Mouse (Mus musculus) left cerebral cortex, adult 18-20 months (tissue): Measurements from ENCODE around the gene Npepps. TPM values are rescaled to one million over a fixed set of nuclear protein-coding genes. Genes with fewer than 3 reads are reported as not detected.
A peak's percentile ranks its signal among the peaks of the same experiment; 100 is the strongest.
"Not testable (repeated sequence)": the region's sequence is repeated elsewhere in the genome, so short reads cannot be mapped to it uniquely, and the experiment has no call there.

ENCODE experiments used
- DNase-seq, 2 experiments: peaks; one replicate each; pipeline ENCODE4 v3.0.0; 2021 to 2022; ENCODE audit warnings: low spot score in 2 of 2, mixed read lengths in 1 of 2
- total RNA-seq, 2 experiments: library from RNA; stranded (reverse); gene quantifications; 2 replicates each; pipeline ENCODE4 v1.2.3; 2021

Npepps gene
- total RNA-seq, 2 experiments from 2014 or later, result 136 to 140 TPM

GRCm38 (mm10) chr11:97246510-97247159 is 33.8 kb downstream of the Npepps start:
- no peak for DNase-seq

- peak in 1 of 2 experiments; percentile 27 for DNase-seq
Observed at GRCm38 (mm10) chr11:97241321-97241720, 39.1 kb downstream of the Npepps start.

- no peak for DNase-seq
Observed at GRCm38 (mm10) chr11:97237976-97238375, 42.5 kb downstream of the Npepps start.

DNA sequence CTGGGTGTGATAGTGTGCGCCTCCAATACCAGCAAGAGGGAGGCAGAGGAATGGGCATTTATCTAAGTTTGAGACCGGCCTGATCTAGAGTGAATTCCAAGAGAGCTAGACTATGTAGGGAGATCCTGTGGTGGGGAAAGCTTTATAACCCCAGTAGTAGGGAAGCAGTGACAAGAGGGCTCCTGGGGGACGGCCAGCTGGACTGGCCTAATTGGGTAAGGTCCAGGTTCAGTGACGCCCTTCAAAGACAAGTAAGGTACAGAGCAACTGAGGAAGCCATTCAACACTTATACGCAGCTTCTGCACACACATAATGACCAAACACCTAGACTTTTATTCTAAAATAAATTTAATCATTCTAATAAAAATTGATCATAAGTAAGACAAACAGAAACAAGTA is 48.0 kb downstream of the Npepps start:
- DNase-seq, result no peak

- no peak for DNase-seq
Observed at GRCm38 (mm10) chr11:97229396-97229795, 51.0 kb downstream of the Npepps start.

DNA sequence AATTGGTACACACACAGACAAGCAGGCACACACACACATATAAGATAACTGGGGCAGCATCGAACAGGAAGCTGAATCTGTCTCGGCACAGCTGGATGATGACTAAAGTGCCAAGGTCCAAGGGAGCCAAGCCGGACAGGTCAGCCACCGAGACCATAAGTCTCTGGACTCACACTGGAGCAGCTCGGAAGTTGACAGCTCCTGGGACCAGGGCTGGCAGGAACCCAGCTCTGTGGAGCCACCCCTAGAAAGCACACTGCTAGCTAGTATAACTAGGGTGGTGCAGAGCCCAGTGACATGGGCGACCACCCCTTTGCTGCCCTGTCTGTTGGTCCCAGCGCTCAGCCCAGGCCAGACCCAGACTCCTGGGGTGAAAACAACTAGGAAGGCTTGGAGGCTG is 51.5 kb downstream of the Npepps start:
- DNase-seq, result no peak

DNA sequence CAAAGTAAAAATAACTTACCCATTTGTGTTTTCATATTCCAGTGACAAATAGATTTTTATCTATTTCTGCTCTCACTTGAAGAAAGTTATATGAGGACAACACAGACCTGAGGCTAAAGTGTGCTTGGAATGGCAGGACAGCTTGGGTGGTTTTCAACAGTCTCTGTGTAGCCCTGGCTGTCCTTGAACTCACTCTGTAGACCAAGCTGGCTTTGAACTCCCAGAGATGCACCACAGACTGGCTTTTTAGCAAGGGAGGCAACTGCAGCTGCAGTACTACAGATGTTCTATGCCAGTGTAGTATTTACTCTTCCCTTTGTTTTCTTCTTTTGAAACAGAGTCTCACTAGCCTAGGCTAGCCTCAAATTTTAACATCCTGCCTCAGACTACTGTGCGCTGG is 54.3 kb downstream of the Npepps start:
- DNase-seq, result no peak

- no peak for DNase-seq
Observed at GRCm38 (mm10) chr11:97223485-97223884, 57.0 kb downstream of the Npepps start.

DNA sequence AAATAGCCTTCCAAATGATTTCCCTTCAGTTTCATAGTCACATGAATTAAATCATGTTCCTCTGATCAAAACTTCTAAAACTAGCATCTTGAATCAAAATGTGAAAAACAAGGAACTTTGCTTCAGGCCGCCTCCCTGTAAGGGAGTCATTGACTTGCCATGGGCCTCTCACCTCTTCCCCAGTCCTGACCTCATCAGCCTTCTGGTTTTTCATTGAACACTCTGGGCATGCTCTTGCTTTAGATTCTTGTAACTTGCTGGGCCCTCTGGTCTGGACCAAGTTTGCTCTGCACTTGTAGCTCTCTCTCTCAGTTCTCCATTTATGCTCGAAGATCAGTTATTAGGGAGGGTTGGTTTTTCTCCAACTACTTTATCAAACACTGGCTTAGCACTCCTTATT is 58.8 kb downstream of the Npepps start:
- DNase-seq, result no peak

DNA sequence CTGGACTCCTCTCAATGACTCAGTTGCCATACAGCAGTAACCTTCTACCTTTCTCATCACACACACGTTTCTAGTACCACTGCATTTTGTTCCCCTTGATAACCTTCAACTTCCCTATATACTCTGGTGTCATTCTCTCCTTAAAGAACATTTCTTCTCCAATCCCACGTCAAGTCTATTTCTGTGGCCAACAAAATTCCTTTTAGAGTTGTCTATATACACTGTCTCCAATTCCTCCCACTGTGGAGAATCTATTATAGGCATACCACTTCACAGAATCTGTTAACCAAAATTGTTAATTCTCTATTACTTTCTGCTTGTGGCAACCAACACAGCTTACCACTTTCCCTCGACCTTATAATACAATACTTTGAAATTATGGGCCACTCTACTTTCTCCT is 60.2 kb downstream of the Npepps start:
- no peak for DNase-seq

DNA sequence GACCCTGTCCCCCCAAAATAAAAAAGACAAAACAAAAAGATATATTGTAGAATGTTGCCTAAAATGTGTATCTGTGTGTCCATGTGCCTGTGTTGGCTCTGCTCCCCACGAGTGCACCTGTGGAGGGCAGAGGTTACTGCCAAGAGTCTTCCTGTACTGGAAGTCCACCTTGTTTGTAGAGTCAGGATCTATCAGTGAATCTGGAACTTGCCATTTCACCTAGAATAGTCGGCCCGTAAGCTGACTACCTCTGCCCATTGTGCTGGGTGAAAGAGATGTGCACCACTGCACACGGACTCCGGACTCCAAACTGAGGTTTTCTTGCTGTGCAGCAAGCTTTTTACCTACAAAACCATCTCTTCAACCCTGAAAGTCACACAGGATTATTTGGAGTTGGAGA is 66.0 kb downstream of the Npepps start:
- DNase-seq, result no peak

GRCm38 (mm10) chr11:97210728-97211400 is 69.6 kb downstream of the Npepps start:
- no peak for DNase-seq

DNA sequence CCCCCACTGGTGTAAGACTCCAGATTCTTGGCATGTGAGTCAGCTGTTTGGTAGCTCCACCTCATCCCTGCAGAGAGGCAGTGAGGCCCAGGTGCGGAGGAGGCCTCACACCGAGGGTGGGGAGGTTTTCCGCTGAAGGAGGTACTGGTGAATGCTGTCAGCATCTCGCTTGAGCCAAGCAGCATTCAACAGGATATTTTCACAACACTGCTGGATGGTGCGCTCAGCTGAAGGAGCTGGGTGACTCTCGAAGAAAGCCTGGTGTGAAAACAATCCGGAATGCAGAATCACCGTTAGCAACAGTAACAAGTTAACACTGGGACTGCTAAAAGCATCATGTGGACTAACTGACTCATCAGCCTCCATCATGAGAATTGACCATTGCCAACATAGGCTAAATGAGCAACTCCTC is 73.4 kb downstream of the Npepps start:
- peak; percentile 55 to 71 for DNase-seq

- no peak for DNase-seq
Observed at GRCm38 (mm10) chr11:97199519-97199918, 80.9 kb downstream of the Npepps start.

GRCm38 (mm10) chr11:97198601-97199000 is 81.8 kb downstream of the Npepps start:
- DNase-seq, result peak in 1 of 2 experiments; percentile 37

- DNase-seq, result no peak
Observed at GRCm38 (mm10) chr11:97197021-97197420, 83.4 kb downstream of the Npepps start.

DNA sequence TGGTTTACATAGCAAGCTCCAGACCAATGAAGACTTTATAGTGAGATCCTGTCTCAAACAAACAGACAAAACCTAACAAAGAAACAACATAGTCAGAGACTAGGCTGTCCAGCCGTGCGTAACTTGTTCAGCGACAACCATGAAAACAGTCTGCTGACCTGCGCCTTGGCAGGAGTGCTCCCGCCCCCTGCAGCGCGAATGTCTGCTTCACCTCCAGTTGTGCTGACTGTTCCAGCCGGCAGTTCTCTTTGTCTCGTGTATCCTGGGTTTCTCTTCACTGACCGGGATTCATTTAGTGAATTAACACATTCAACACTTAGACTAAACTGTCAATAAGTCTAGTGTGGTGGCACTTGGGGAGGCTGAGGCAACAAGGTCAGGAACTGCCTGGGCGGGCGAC is 83.9 kb downstream of the Npepps start:
- no peak for DNase-seq

DNA sequence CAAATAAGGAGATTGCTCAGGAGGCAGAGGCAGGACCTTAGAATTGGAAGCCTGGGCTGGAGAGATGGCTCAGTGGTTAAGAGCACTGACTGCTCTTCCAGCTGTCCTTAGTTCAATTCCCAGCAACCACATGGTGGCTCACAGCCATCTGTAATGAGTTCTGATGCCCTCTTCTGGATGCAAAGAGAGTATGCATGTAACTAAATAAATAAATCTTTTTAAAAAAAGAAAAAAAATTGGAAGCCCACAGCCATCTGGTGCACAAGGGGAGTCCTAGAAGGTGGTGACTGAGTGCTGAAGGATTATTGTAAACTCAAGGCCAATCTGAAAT is 87.9 kb downstream of the Npepps start:
- DNase-seq, result no peak

GRCm38 (mm10) chr11:97191915-97192620 is 88.4 kb downstream of the Npepps start:
- no peak for DNase-seq

GRCm38 (mm10) chr11:97190992-97191391 is 89.4 kb downstream of the Npepps start:
- DNase-seq, result no peak

GRCm38 (mm10) chr11:97189645-97190044 is 90.8 kb downstream of the Npepps start:
- not testable (repeated sequence) for DNase-seq

DNA sequence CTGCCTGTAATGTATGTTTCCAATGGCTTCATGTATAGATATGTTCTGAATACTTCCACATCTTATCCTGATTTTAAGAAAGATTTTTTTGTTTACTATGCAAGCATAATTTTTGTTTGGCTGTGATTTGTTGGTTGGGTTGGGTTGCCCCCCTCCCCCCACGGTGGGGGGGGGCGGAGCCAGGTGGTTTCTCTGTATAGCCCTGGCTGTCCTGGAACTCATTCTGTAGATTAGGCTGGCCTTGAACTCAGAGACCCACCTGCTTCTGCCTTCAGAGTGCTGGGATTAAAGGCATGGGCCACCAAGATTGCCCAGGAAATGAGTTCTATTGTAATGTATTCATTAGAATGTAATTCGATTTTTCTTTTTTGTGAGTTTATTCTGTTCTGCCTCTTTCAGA is 91.2 kb downstream of the Npepps start:
- no peak for DNase-seq

GRCm38 (mm10) chr11:97188643-97188955 is 91.8 kb downstream of the Npepps start:
- DNase-seq, result no peak
